Mouse (Mus musculus) gastrocnemius, adult 2 months (tissue): ENCODE data around the gene Gm5475. TPM values are rescaled to one million over a fixed set of nuclear protein-coding genes. Genes with fewer than 3 reads are reported as not detected.

Experiments
- DNase-seq: peaks from one replicate; pipeline ENCODE4 v3.0.0; 2022
- H3K27ac ChIP-seq: fragments of 200-600 bp; 2 replicates; pipeline ENCODE4 v1.8.1; 2022; ENCODE audit warnings: mild to moderate bottlenecking
- H3K4me3 ChIP-seq: fragments of 200-600 bp; 2 replicates; pipeline ENCODE4 v1.8.1; 2022; ENCODE audit warnings: mild to moderate bottlenecking, moderate library complexity
- CTCF ChIP-seq: fragments of 200-600 bp; IDR thresholded peaks from 2 replicates; pipeline ENCODE4 v1.8.1; 2022; ENCODE audit warnings: antibody characterized with exemption, mild to moderate bottlenecking, moderate library complexity
- intact Hi-C: fragments of 180-260 bp; cut with DNase I; formaldehyde crosslinking; loops from one replicate; pipeline ENCODE4 v1.15.1; 2025
- total RNA-seq, 2 experiments: library from RNA; stranded (reverse); gene quantifications; 2 replicates each; pipeline ENCODE4 v1.2.3; 2021

Gene Gm5475
- total RNA-seq, 2 experiments from 2014 or later = not detected

- H3K27ac ChIP-seq = peak overlapping the region; percentile 78
- H3K4me3 ChIP-seq = peak overlapping the region; percentile 39
- TF ChIP-seq CTCF = no peak
- peak; percentile 70 for DNase-seq
- intact Hi-C loops = no loop called here
Observed at GRCm38 (mm10) chr15:100419311-100419710, 2.6 kb upstream of the Gm5475 start.

GRCm38 (mm10) chr15:100419901-100420745 is 1.8 kb upstream of the Gm5475 start:
- peak overlapping the region; percentile 39 for H3K4me3 ChIP-seq
- peak overlapping the region; percentile 78 for H3K27ac ChIP-seq
- no peak for DNase-seq
- intact Hi-C loops = loop anchor here (5.0 kb wide), 1 partner anchor 37 kb away; no protein-coding TSS in a partner anchor
- no peak for TF ChIP-seq CTCF

GRCm38 (mm10) chr15:100421059-100421757 is 739 bp upstream of the Gm5475 start:
- peak overlapping the region; percentile 78 for H3K27ac ChIP-seq
- intact Hi-C loops = loop anchor here (5.0 kb wide), 1 partner anchor 36 kb away; no protein-coding TSS in a partner anchor
- peak overlapping the region; percentile 96 for H3K4me3 ChIP-seq
- TF ChIP-seq CTCF = no peak
- DNase-seq = no peak

GRCm38 (mm10) chr15:100422476-100422875 is 529 bp downstream of the Gm5475 start:
- peak; percentile 68 for DNase-seq
- no peak for TF ChIP-seq CTCF
- intact Hi-C loops = loop anchor here (5.0 kb wide), 1 partner anchor 35 kb away; no protein-coding TSS in a partner anchor
- Histone ChIP-seq H3K27ac (peak overlapping the region; percentile 93), H3K4me3 (peak overlapping the region; percentile 96)

GRCm38 (mm10) chr15:100422899-100423860 is 1.2 kb downstream of the Gm5475 start:
- no peak for TF ChIP-seq CTCF
- DNase-seq = peak; percentile 99
- Histone ChIP-seq H3K4me3 (peak overlapping the region; percentile 96), H3K27ac (peak overlapping the region; percentile 93)
- intact Hi-C loops = loop anchor here (5.0 kb wide), 1 partner anchor 34 kb away; no protein-coding TSS in a partner anchor

- no peak for TF ChIP-seq CTCF
- peak overlapping the region; percentile 6; the same call in 1 of the 2 replicates for H3K27ac ChIP-seq
- peak overlapping the region; percentile 96 for H3K4me3 ChIP-seq
- intact Hi-C loops = loop anchor here (5.0 kb wide), 1 partner anchor 33 kb away; no protein-coding TSS in a partner anchor
- peak; percentile 65 for DNase-seq
Observed at GRCm38 (mm10) chr15:100423916-100424315, 2.0 kb downstream of the Gm5475 start.

- no peak for TF ChIP-seq CTCF
- intact Hi-C loops = loop anchor here (5.0 kb wide), 1 partner anchor 33 kb away; no protein-coding TSS in a partner anchor
- Histone ChIP-seq H3K27ac (peak within 1 kb of the TSS; percentile 6; the same call in 1 of the 2 replicates), H3K4me3 (peak within 1 kb of the TSS; percentile 96)
- no peak for DNase-seq
Observed at GRCm38 (mm10) chr15:100424396-100425122, 2.6 kb downstream of the Gm5475 start, which contains the start of gene Slc11a2. Gene Slc11a2, minus strand, starts transcription at chr15:100425072.

- no peak for TF ChIP-seq CTCF
- intact Hi-C loops = no loop called here
- Histone ChIP-seq H3K27ac (no peak overlapping the region), H3K4me3 (no peak overlapping the region)
- DNase-seq = no peak
Observed at GRCm38 (mm10) chr15:100428296-100428905, 6.5 kb downstream of the Gm5475 start.

- no peak for TF ChIP-seq CTCF
Observed at GRCm38 (mm10) chr15:100429959-100430565, 8.1 kb downstream of the Gm5475 start.

GRCm38 (mm10) chr15:100433234-100433633 is 11.3 kb downstream of the Gm5475 start:
- Histone ChIP-seq H3K27ac (no peak overlapping the region), H3K4me3 (no peak overlapping the region)
- intact Hi-C loops = no loop called here
- no peak for TF ChIP-seq CTCF
- DNase-seq = no peak

More at GRCm38 (mm10) chr15:100429959-100430565, 8.1 kb downstream of the Gm5475 start:
- Histone ChIP-seq H3K4me3 (no peak overlapping the region), H3K27ac (no peak overlapping the region)
- intact Hi-C loops = no loop called here
- no peak for DNase-seq
